Mouse (Mus musculus): ENCODE measurements around the gene Vmn1r58.
"Not testable (repeated sequence)": the region's sequence is repeated elsewhere in the genome, so short reads cannot be mapped to it uniquely, and the experiment has no call there.

Gene Vmn1r58

GRCm38 (mm10) chr7:5413296-5413695 is at the start of gene Vmn1r58:
Gene Vmn1r58, minus strand, starts transcription at chr7:5413396.
- in situ Hi-C loops (cut with MboI, MseI) = loop anchor here in 1 of 2 experiments (10.0 kb wide), 1 partner anchor 132 kb away; the partner anchor contains the start of gene Vmn1r60

DNA sequence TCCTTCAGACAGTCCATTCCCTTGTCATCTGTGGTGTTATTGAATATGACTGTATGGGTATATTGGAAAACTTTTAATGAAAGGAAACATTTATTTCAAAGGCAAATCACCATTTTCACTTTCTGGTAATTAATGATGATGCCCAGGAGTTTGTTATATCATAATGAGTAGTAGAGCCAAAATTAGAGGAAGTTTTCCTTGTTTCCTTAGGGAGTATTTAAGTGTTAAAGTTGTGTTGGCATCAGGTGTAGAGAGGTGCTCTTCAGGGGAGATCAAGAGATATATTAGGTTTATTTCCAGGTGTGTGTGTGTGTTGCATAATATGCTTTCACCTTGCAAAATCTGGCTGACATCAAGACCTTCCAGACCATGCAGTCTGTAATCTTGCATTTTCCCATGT is 43.5 kb upstream of the Vmn1r58 start, which contains the start of gene Vmn1r59:
Gene Vmn1r59, minus strand, starts transcription at position 101 of the 400 bp plus-strand sequence.
- in situ Hi-C loops (cut with MboI, MseI) = no loop called here

- in situ Hi-C loops (cut with MboI, MseI) = not testable (repeated sequence)
These were observed 40.8 kb upstream of the Vmn1r58 start for GRCm38 (mm10) chr7:5454011-5454410.

GRCm38 (mm10) chr7:5448627-5449026 is 35.4 kb upstream of the Vmn1r58 start:
- in situ Hi-C loops (cut with MboI, MseI) = no loop called here

DNA sequence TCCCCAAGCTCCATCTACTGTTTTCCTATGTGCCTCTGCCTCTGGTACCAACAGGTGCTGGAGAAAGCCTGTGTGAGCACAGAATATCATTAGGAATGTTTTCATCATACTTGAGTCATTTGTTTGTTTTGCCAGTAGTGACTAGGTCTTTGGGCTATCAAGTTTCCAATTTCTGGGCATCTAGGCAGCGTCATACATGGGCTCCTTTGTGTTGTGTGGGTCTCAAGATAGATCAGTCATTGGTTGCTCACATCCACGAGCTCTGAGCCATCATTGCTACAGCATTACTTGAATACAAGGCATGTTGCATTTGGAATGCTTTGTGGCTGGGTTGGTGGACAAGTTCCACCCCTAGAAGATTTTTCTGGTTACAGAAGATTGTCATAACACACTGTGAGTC is 7.0 kb downstream of the Vmn1r58 start:
- in situ Hi-C loops (cut with MboI, MseI) = no loop called here

GRCm38 (mm10) chr7:5366724-5367123 is 46.5 kb downstream of the Vmn1r58 start:
- in situ Hi-C loops (cut with MboI, MseI) = loop anchor here in 1 of 2 experiments (25.0 kb wide), 1 partner anchor 846 kb away; the partner anchor contains the start of gene Zscan5b

GRCm38 (mm10) chr7:5363599-5363998 is 49.6 kb downstream of the Vmn1r58 start:
- in situ Hi-C loops (cut with MboI, MseI) = loop anchor here in 1 of 2 experiments (25.0 kb wide), 1 partner anchor 849 kb away; the partner anchor contains the start of gene Zscan5b

Measured in T-helper 17 cell (primary cell).